Mouse (Mus musculus) hindbrain, embryonic 16.5 days (tissue): ENCODE results near the gene Dedd2. TPM values are rescaled to one million over a fixed set of nuclear protein-coding genes. Genes with fewer than 3 reads are reported as not detected.

Experiments
- ATAC-seq: fragments of 200-750 bp; cut with Nextera tagmentation; 2 replicates; pipeline ENCODE4 v1.8.0; 2017; ENCODE audit warnings: moderate TSS enrichment, moderate library complexity
- H3K27ac ChIP-seq: fragments of 300-500 bp; sonication (generic); 2 replicates; pipeline ENCODE4 v1.5.1; 2014; ENCODE audit warnings: low read depth, mild to moderate bottlenecking, control low read depth, low read length, moderate library complexity
- H3K27me3 ChIP-seq: fragments of 300-500 bp; sonication (generic); replicated peaks from 2 replicates; pipeline ENCODE4 v1.6.1; 2014; ENCODE audit warnings: low read length; ENCODE audit not compliant: control insufficient read depth, insufficient read depth
- H3K36me3 ChIP-seq: fragments of 300-500 bp; sonication (generic); 2 replicates; pipeline ENCODE4 v1.6.1; 2014; ENCODE audit warnings: mild to moderate bottlenecking, low read length, moderate library complexity, mixed read lengths; ENCODE audit not compliant: control insufficient read depth, insufficient read depth
- H3K4me1 ChIP-seq: fragments of 300-500 bp; sonication (generic); 2 replicates; pipeline ENCODE4 v1.6.1; 2014; ENCODE audit warnings: low read depth, low read length; ENCODE audit not compliant: control insufficient read depth, insufficient read depth
- H3K4me2 ChIP-seq: fragments of 300-500 bp; sonication (generic); 2 replicates; pipeline ENCODE4 v1.6.1; 2014; ENCODE audit warnings: mild to moderate bottlenecking, low read length, control low read depth, moderate library complexity
- H3K4me3 ChIP-seq: fragments of 300-500 bp; sonication (generic); 2 replicates; pipeline ENCODE4 v1.5.1; 2014; ENCODE audit warnings: mild to moderate bottlenecking, low read length, control low read depth, moderate library complexity
- H3K9ac ChIP-seq: fragments of 300-500 bp; sonication (generic); 2 replicates; pipeline ENCODE4 v1.6.1; 2014; ENCODE audit warnings: low read depth, mild to moderate bottlenecking, control low read depth, low read length, moderate library complexity
- H3K9me3 ChIP-seq: fragments of 300-500 bp; sonication (generic); 2 replicates; pipeline ENCODE4 v1.6.1; 2014; ENCODE audit warnings: mild to moderate bottlenecking, low read length, moderate library complexity; ENCODE audit not compliant: control insufficient read depth
- WGBS: fragments of 180-500 bp; shearing (Covaris S2); extraction: QIAGEN DNeasy Blood & Tissue Kit; methylation state at CpG from one replicate; pipeline ENCODE4 v1.1.7; 2014; 5-methylcytosine and 5-hydroxymethylcytosine counted together
- polyA plus RNA-seq: library from polyadenylated mRNA; unstranded; fragments of >200 nt; fragmentation: Nextera tagmentation; extraction: Ambion mirVana; gene quantifications from 2 replicates; pipeline ENCODE4 v1.2.1, GENCODE M21; 2015

Dedd2 gene
- polyA plus RNA-seq, 1 experiment from 2014 or later: 14.8 TPM

DNA sequence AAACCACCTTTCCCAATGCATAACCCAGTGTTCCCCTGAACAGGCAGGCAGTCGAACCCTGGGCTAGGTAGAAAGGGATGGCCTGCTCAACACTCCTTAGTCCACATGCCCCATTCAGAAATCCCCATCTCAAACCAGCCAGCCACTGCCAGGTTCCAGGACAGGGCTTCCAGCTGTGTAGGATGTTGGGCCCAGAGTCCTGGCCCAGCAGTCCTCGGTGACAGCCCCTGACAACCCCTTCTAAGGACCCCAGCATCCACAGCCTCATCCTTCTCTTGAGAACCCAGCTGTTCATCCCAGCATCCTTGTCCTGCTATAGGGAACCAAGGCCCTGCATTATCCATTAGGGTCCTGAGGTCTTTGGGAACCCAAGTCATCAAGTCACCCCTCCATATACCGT is 27.1 kb upstream of the Dedd2 start:
- H3K4me1 ChIP-seq: peaks cover 47% of the 10 kb centered on the region
- peak overlapping the region; percentile 86 for H3K4me3 ChIP-seq
- H3K27me3 ChIP-seq: no peaks in the 10 kb centered on the region
- H3K4me2 ChIP-seq: peak overlapping the region; percentile 99
- no peak for ATAC-seq
- 10% methylated on average over 3 of the region's 3 CpGs for WGBS
- no peaks in the 10 kb centered on the region for H3K9me3 ChIP-seq
- H3K36me3 ChIP-seq: no peaks in the 10 kb centered on the region
- peak overlapping the region; percentile 91 for H3K27ac ChIP-seq
- peak overlapping the region; percentile 79 for H3K9ac ChIP-seq

DNA sequence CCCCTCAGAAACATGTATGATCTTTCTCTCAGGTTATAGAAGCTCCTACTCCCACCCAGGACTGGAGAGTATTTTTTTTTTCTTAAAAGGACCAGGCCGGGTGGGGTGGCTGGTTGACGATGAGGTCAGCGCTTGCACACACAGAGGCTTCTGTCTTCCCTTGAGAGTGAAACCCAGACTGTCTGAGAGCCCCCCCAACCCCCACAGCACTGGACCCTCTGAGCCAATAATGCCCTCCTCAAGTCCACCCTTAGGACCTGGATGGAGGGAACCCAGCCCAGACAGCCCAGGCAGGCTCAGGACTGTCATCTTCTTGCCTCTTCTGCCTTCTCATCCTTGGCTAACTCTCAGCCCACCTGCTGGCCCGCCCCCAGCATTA is 26.3 kb upstream of the Dedd2 start:
- no peak for ATAC-seq

DNA sequence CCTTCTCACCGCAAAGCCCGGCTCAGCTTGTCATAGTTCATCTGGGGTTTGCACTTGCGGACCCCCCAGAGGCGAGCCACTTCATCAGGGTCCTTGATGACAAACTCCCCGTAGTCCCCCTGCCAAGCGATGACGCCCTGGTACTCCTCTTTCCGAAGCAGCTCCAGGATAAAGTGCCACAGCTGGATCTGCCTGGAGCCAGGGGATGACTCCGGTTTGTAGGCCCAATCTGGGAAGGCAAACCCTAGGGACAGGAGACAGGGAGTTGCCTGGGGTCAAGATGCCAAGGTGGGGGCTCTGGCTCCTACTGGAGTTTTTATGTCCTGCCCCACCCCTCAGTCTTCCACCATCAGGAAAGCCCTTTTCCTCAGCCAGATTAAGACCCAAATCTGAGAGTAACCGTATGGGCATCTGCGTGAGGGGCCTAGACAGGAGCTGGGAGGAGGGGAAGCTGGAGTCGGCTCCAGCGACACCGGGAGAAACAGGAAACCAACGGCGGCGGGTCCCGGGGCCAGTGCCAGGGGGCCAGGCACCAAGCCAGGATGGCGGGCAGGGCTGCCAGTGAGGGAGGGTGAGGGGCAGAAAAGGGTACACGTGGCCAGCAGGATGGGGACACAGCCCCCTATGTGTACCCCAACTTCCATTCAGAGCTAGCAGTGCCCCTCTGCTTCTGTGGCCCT is 25.8 kb upstream of the Dedd2 start:
- Histone ChIP-seq H3K9me3 (no peaks in the 10 kb centered on the region), H3K4me1 (peaks cover 38% of the 10 kb centered on the region), H3K36me3 (no peaks in the 10 kb centered on the region), H3K4me2 (peak overlapping the region; percentile 99), H3K27ac (peak overlapping the region; percentile 91; the same call in 1 of the 2 replicates), H3K4me3 (peak overlapping the region; percentile 12; the same call in 1 of the 2 replicates), H3K9ac (peak overlapping the region; percentile 13; the same call in 1 of the 2 replicates), H3K27me3 (no peaks in the 10 kb centered on the region)
- WGBS: 55% methylated on average over 20 of the region's 20 CpGs
- ATAC-seq: no peak

More for the DNA sequence above, 26.3 kb upstream of the Dedd2 start:
- Histone ChIP-seq H3K9me3 (no peaks in the 10 kb centered on the region), H3K4me3 (peak overlapping the region; percentile 86), H3K4me1 (peaks cover 44% of the 10 kb centered on the region), H3K27me3 (no peaks in the 10 kb centered on the region), H3K27ac (peak overlapping the region; percentile 91), H3K36me3 (no peaks in the 10 kb centered on the region), H3K4me2 (peak overlapping the region; percentile 99), H3K9ac (peak overlapping the region; percentile 79; the same call in 1 of the 2 replicates)
- WGBS: 22% methylated on average over 4 of the region's 4 CpGs

DNA sequence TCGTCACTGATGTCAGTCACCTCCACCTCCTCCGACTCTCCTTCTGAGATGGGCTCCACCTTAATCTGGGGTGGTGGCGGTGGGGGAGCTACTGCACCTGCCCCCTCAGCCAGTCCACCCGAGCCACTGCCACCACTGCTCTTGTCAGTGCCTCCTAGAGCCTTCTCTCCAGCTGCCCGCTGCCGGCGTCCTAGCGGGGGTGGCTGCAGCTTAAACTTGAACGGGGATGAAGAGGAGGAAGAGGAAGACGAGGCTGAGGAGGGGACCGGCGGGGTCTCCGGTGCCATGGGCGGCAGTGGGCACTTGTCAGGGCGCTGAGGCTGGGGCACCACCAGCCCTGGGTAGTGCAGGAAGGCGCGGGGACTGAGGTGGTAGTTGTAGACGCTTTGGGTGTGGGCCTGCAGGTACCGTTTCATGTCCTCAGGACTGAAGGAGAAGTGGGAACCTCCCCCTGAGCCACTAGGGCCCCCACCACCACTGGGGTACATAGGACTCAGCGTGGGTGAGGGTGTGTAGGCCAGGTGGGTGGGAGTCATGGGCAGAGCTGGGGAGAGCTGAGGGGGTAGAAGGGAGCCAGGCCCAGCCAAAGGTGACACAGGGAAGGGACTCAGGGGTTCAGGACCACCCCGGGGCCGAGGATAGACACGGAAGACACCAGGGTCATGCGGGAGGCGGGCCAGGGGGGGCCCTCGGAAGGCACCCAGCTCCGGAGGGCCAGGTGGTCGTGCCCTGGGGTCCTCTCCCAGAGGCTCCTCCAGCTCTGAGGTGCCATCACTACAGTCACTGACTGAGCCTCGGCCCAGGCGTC is 24.4 kb upstream of the Dedd2 start:
- H3K36me3 ChIP-seq: no peaks in the 10 kb centered on the region
- no peak for ATAC-seq
- no peak overlapping the region for H3K4me2 ChIP-seq
- no peak overlapping the region for H3K4me3 ChIP-seq
- peaks cover 35% of the 10 kb centered on the region for H3K4me1 ChIP-seq
- 92% methylated on average over 30 of the region's 30 CpGs for WGBS
- no peaks in the 10 kb centered on the region for H3K27me3 ChIP-seq
- H3K27ac ChIP-seq: no peak overlapping the region
- peak overlapping the region; percentile 24; the same call in 1 of the 2 replicates for H3K9ac ChIP-seq
- H3K9me3 ChIP-seq: no peaks in the 10 kb centered on the region

DNA sequence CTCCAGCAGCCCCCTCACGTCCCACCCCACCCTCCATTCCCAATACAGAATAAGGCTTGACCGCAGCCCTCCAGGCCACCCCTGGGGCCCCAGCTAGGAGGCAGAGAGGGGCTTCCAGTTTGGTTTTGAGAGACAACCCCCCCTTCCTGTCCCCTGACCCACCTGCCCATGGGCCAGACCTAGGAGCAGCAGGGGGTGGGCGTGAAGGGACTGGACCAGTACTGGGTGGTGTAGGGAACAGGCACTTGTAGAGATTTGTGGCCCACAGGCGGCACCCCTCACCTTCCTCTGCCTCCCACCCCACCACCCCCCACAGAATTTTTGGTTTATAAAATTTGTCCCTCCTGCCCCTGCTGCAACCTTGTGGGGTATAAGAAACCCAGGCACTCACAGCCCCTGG is 22.9 kb upstream of the Dedd2 start:
- H3K4me3 ChIP-seq: no peak overlapping the region
- no peaks in the 10 kb centered on the region for H3K36me3 ChIP-seq
- peaks cover 34% of the 10 kb centered on the region for H3K4me1 ChIP-seq
- no peak overlapping the region for H3K27ac ChIP-seq
- no peak overlapping the region for H3K4me2 ChIP-seq
- H3K27me3 ChIP-seq: no peaks in the 10 kb centered on the region
- no peak for ATAC-seq
- no peaks in the 10 kb centered on the region for H3K9me3 ChIP-seq
- WGBS: 89% methylated on average over 4 of the region's 4 CpGs
- H3K9ac ChIP-seq: no peak overlapping the region

DNA sequence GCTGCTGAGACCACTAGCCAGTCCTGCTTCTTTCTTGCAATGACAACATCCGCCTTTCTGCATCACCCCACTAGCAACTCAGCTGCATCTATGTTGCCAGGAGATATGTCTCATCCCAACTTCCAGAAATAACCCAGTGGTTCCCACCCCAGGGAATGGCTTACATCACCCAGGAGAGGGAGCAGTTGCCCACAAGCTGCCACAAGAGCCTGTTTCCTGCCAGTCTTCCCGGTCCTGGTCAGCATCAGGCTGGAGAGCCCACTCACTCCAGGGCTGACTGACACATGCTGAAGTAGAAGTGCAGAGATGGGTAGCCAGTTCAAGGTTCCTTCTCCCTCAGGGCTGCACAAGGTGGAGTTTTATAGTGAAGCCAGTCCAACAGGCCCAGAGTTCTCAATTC is 20.6 kb upstream of the Dedd2 start:
- ATAC-seq: no peak
- Histone ChIP-seq H3K9ac (peak overlapping the region; percentile 17; the same call in 1 of the 2 replicates), H3K4me3 (no peak overlapping the region), H3K9me3 (no peaks in the 10 kb centered on the region), H3K4me2 (no peak overlapping the region), H3K27ac (no peak overlapping the region), H3K27me3 (no peaks in the 10 kb centered on the region), H3K36me3 (no peaks in the 10 kb centered on the region), H3K4me1 (peaks cover 22% of the 10 kb centered on the region)
- 31% methylated on average over 2 of the region's 2 CpGs for WGBS

DNA sequence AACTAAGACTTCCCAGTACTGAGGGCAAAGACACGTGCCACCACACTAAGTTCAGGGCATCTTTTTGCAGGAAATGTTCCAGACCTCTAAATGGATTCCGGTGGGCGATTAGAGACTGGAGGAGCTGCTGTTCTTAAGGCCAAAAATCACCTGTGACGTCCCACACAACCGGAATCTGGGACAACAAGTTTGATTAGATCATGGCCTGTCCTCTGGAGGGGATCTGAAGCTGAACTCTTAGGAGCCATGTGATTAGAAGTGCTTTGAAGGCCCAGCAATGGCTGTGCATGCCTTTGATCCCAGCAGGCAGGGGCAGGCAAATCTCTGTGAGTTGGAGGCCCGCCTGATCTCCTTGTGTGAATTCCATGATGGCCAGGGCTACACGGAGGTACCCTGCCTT is 20.2 kb upstream of the Dedd2 start:
- no peak for ATAC-seq
- H3K27ac ChIP-seq: no peak overlapping the region
- no peaks in the 10 kb centered on the region for H3K9me3 ChIP-seq
- no peak overlapping the region for H3K4me2 ChIP-seq
- no peaks in the 10 kb centered on the region for H3K27me3 ChIP-seq
- no peaks in the 10 kb centered on the region for H3K36me3 ChIP-seq
- peaks cover 22% of the 10 kb centered on the region for H3K4me1 ChIP-seq
- H3K9ac ChIP-seq: no peak overlapping the region
- H3K4me3 ChIP-seq: no peak overlapping the region
- WGBS: 74% methylated on average over 7 of the region's 7 CpGs

DNA sequence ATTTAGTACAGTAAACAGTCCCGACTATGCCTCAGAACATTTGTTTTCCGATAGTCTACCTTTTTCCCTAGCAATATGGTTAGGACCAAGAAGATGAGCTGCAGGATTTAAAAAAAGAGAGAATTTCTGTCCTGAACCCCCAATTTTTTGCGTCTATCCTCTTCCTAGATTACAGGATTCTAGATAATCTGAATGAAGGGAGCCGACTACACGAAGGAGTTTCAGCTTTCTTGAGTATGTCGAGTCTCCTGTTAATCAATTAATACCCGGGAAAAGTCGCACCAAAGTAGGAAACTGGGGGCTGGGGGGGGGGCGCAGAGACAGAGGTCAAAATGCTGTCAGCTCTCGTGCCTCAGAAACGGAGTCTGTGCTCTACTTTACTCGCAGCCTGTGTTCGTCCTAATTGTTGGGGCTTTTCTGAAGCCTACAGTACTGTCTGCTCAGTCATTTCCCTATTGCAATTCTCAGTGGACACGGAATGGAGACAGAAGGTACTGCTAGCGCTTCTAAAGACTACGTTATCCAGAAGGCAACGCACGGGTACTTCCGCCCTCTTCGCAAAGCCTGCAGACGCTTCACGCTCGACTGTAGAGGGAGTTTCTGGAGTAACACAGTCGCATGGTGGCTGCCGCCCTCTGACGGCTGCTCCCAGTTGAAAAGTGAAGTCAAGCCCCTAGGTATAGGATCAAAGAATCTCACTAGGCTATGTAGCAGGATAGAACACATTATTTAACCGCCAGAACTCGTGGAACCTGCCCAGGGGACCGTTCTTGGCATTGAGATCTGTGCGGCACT is 18.6 kb upstream of the Dedd2 start:
- Histone ChIP-seq H3K27ac (peak overlapping the region; percentile 91), H3K4me3 (peak overlapping the region; percentile 83), H3K4me1 (peaks cover 28% of the 10 kb centered on the region), H3K4me2 (peak overlapping the region; percentile 78), H3K36me3 (0 out of 2 replicates have a peak, but pooled peaks cover 4% of the 10 kb centered on the region), H3K9me3 (no peaks in the 10 kb centered on the region), H3K27me3 (no peaks in the 10 kb centered on the region), H3K9ac (peak overlapping the region; percentile 43)
- 3% methylated on average over 30 of the region's 30 CpGs for WGBS
- ATAC-seq: peak; percentile 65
